Mouse (Mus musculus): ENCODE data around the gene Olfr93.

GRCm38 (mm10) chr17:37196845-37197724 lies 35.8 kb upstream of the Olfr93 start:
- TF ChIP-seq CTCF (IDR thresholded peaks at IDR 0.05; ENCODE audit: extremely low read depth, insufficient read length, insufficient replicate concordance, low read depth, low read length) (no peak), POLR2A (IDR thresholded peaks at IDR 0.05; ENCODE audit: low read depth, low read length) (no peak)
